Mouse (Mus musculus) megakaryocyte-erythroid progenitor cell, adult 5-6 weeks (primary cell): ENCODE measurements around the gene Ncam2. TPM values are rescaled to one million over a fixed set of nuclear protein-coding genes. Genes with fewer than 3 reads are reported as not detected.

Source experiments
- ATAC-seq: replicated peaks from 2 replicates; pipeline ENCODE4 v1.8.0; 2016; ENCODE audit warnings: mild to moderate bottlenecking, inconsistent platforms; ENCODE audit not compliant: severe bottlenecking, poor library complexity, low FRiP score, low TSS enrichment
- total RNA-seq, 2 experiments: library from RNA; stranded (forward) in 1 of 2; stranded (reverse) in 1 of 2; fragments of 200-1000, 215-1000 nt in 1 of 2; fragments of >200 nt in 1 of 2; fragmentation: Nextera tagmentation in 1 of 2; gene quantifications; 2 replicates each; pipeline ENCODE4 v1.2.3; 2014 to 2017

Gene Ncam2
- total RNA-seq (2014; fragmentation: Nextera tagmentation) (0.17 TPM in 1 of 2 replicates, not detected in the other), total RNA-seq (2017) (not detected in 2 replicates)

DNA sequence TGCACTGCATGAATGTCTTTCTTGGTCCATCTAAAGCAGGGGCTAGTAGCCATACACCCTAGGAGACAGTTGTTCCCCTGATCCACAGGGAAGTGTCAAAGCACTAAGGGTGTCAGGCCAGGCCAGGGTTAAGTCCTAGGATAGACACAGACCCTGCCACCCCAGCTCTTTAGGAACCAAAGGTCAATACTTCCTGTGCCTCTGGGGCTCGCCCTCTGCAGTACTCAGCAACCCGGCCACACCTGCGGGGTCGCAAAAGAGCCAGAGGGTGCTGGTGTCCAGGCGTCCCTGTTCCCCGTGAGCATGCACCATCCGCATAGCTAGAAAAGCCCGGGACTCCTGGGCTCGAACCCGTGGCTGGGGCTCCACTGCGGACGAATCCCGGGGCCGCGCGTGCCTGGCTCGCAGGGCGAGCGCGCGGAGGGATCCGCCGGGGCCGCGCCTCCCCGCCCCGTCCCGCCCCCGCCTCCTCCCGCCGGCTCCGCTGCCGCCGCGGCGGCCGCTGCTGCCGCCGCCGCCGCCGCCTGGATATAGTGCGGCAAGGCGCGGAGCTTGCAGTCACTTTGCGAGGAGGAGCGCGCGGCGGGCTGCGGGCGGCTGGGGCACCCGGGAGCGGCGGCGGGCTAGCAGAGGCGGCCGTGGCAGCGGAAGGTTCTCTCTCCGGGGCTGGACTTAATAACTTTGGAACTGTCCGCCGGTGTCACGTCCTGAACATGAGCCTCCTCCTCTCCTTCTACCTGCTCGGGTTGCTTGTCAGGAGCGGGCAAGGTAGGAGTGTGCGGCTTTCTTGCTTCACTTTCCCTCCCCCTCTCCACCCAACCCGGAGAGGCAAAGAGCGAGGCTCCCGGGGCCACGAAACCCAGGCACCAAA is at the start of gene Ncam2:
TSS of gene Ncam2 (plus strand) at position 497 of the 871 bp plus-strand sequence.
- peak; percentile 64 for ATAC-seq

DNA sequence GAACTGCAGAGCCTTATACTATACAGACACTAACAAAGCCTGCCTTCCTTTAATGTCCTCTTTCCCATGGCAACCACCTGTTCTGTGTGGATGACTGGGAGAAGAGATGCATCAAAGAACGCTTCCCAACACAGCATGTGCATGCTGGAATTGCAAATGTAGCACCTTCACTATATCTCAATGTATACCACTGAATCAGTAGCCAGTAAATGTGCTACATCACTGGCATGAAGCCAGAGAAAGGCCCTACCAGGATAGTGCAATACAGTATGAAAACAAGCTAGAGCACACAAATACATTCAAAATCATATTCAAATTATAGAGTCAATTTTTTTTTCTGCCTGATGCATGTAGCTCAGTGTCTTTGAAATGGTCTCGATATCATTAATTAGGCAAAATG is 29.7 kb upstream of the Ncam2 start:
- ATAC-seq = no peak

GRCm38 (mm10) chr16:81175302-81175943 is 25.1 kb upstream of the Ncam2 start:
- 0 out of 2 replicates have a peak, but pooled peaks have one; percentile 52 for ATAC-seq

- ATAC-seq = no peak
These were observed 20.7 kb upstream of the Ncam2 start for GRCm38 (mm10) chr16:81179801-81180200.

DNA sequence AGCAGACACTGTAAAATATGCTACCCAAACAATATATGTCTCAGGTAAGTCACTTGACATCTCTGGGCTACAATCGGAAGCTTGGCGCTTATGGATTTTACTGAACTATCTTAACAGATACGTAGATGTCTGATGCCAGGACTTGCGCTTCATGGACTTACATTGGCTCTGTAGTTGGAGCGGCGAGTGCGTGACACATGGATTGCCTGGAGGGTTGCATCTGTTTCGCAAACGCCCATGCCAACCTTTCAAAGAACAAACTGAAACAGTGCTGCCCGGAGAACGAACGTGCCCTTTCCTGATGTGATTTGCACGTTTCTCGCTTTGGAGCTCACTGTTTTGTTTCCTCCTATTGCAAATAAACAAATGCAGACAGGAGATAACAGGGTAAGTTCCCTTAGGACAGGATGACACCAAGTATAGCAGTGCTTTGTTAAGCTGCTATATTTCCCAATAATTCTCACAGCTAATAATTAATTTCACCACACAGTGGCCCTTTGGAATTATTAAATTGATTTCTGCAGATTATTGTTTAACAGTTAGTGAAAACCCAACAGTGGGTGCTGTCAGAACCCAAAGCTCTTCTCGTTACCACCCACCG is 12.8 kb upstream of the Ncam2 start:
- ATAC-seq = no peak

DNA sequence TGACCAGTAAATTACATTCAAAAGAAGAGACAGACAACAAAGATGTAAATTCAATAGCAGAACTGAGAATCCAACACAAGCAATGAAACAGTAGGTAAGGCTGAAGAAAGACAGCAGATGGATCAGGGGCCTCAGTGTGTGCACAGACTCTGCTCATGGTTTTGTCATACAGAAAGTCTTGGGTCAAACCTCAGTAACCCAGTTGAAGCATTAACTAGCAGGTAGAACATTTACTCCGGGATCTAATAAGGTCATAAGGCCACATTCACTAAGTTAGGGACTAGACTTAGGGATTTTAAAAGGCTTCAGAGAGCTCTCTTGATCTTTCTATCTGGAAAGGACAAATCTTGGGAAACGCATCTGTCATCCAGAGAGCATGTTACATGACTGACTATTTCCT is 8.9 kb upstream of the Ncam2 start:
- ATAC-seq = no peak

GRCm38 (mm10) chr16:81192607-81193006 is 7.9 kb upstream of the Ncam2 start:
- no peak for ATAC-seq

GRCm38 (mm10) chr16:81199467-81199866 is 1.0 kb upstream of the Ncam2 start:
- ATAC-seq = peak; percentile 85

DNA sequence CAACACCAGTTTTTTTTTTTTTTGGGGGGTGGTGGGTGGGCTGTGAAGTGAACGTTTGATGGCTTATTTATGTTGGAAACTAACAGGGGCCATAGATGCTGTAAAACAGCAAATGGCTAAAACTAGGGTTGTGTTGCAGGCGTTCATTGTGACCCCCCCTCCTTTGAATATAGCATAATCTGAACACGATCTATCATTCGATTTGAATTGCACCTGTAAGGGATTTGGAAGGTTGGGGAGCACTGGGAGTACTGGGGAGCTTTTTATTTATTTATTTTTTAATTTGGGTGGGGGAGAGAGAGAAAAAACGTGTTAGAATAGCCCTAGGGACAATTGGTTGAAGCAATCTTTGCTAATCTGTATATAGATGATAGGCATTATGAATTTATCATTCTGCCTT is 974 bp downstream of the Ncam2 start:
- ATAC-seq = no peak

GRCm38 (mm10) chr16:81201992-81202391 is 1.5 kb downstream of the Ncam2 start:
- 0 out of 2 replicates have a peak, but pooled peaks have one; percentile 38 for ATAC-seq

- no peak for ATAC-seq
These were observed 2.2 kb downstream of the Ncam2 start for GRCm38 (mm10) chr16:81202721-81203161.

GRCm38 (mm10) chr16:81204405-81205034 is 4.0 kb downstream of the Ncam2 start:
- ATAC-seq = no peak

DNA sequence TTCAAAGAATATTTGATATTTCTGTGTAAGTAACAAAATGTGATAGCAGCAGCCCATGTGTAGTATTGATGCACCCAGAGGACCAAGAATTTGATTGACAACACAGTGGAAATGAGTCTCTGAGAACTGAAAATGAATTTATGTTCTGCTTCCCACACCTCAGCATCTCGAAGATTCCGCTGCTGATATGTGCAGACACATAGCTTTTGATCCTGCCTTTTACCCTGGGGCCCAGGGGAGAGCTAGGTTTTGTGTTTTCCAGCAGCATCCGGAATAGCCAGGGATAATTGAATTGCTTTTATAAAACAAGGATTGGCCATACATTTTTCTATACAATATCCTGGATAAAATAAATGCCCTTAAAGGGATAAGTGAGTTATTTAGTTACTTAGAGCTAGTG is 20.7 kb downstream of the Ncam2 start:
- ATAC-seq = no peak

- no peak for ATAC-seq
These were observed 23.3 kb downstream of the Ncam2 start for GRCm38 (mm10) chr16:81223841-81224240.

DNA sequence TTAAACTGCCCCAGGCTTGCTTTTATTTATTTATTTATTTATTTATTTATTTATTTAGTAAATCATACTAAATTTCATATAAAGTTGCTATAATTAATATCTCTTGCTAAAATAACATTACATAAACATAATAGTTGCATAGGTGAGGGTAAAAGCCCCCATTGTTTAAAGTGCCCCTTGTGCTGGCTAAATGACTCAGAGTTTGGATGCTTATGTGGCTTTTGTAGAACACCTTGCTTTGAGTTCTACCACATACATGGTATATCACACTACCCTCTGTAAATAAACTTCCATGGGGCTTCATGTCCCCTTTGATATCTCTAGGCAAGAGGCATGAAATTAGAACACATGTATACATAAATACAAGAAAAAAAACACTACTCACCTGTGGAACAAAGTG is 23.8 kb downstream of the Ncam2 start:
- no peak for ATAC-seq

GRCm38 (mm10) chr16:81254875-81255274 is 54.4 kb downstream of the Ncam2 start:
- no peak for ATAC-seq

GRCm38 (mm10) chr16:81260429-81260828 is 59.9 kb downstream of the Ncam2 start:
- no peak for ATAC-seq

GRCm38 (mm10) chr16:81273597-81274360 is 73.3 kb downstream of the Ncam2 start:
- ATAC-seq = no peak

- ATAC-seq = no peak
These were observed 83.7 kb downstream of the Ncam2 start for GRCm38 (mm10) chr16:81284241-81284640.
